Mouse (Mus musculus) G1E (cell line): Measurements from ENCODE around the gene Nfat5. TPM values are rescaled to one million over a fixed set of nuclear protein-coding genes. Genes with fewer than 3 reads are reported as not detected.

Experiments
- ATAC-seq: 2 replicates; pipeline ENCODE4 v1.8.0; 2016; ENCODE audit warnings: mild to moderate bottlenecking; ENCODE audit not compliant: insufficient number of reproducible peaks, poor library complexity, low FRiP score, severe bottlenecking; ENCODE audit errors: extremely low read depth
- DNase-seq: peaks from one replicate; pipeline ENCODE4 v3.0.0; 2012; ENCODE audit warnings: low spot score
- H3K27me3 ChIP-seq: 2 replicates; pipeline ENCODE4 v1.6.1; 2012; ENCODE audit warnings: mild to moderate bottlenecking, low read length, inconsistent platforms; ENCODE audit not compliant: insufficient read depth
- H3K36me3 ChIP-seq: replicated peaks from 2 replicates; pipeline ENCODE3; 2012; ENCODE audit warnings: mild to moderate bottlenecking, inconsistent platforms
- H3K4me1 ChIP-seq: 2 replicates; pipeline ENCODE4 v1.6.1; 2012; ENCODE audit warnings: low read depth, low read length, inconsistent platforms, mixed read lengths; ENCODE audit not compliant: insufficient read depth
- H3K4me3 ChIP-seq: 2 replicates; pipeline ENCODE4 v1.5.1; 2012; ENCODE audit warnings: low read depth, mild to moderate bottlenecking, inconsistent platforms, low read length, moderate library complexity, mixed read lengths
- H3K9me3 ChIP-seq: replicated peaks from 2 replicates; pipeline ENCODE4 v1.6.1; 2012; ENCODE audit warnings: inconsistent platforms
- CTCF ChIP-seq: IDR thresholded peaks from 2 replicates; pipeline ENCODE4 v1.5.1; 2012; ENCODE audit warnings: low read depth, low read length, inconsistent platforms, mixed read lengths
- GATA1 ChIP-seq: IDR thresholded peaks from 2 replicates; pipeline ENCODE4 v1.6.1; 2012; ENCODE audit warnings: borderline replicate concordance, low read length, inconsistent platforms, mixed read lengths
- GATA2 ChIP-seq: IDR thresholded peaks from 2 replicates; pipeline ENCODE4 v1.6.1; 2012; ENCODE audit warnings: low read depth, low read length, inconsistent platforms, borderline replicate concordance
- POLR2AphosphoS5 ChIP-seq: IDR thresholded peaks from 2 replicates; pipeline ENCODE4 v1.6.1; 2012; ENCODE audit warnings: low read depth, low read length, inconsistent platforms; ENCODE audit not compliant: insufficient replicate concordance
- TAL1 ChIP-seq: conservative IDR thresholded peaks from 2 replicates; pipeline ENCODE4 v1.6.1; 2012; ENCODE audit warnings: low read depth, low read length, inconsistent platforms, mixed read lengths
- polyA plus RNA-seq: library from polyadenylated mRNA; stranded (reverse); fragments of >175 nt; gene quantifications from 2 replicates; pipeline ENCODE4 v1.2.3, GENCODE M21; 2012
- total RNA-seq, 2 experiments: library from RNA; stranded (forward) in 1 of 2; stranded (reverse) in 1 of 2; fragments of 200-1000 nt in 1 of 2; fragments of >200 nt in 1 of 2; fragmentation: Nextera tagmentation in 1 of 2; gene quantifications; 2 replicates each; pipeline ENCODE4 v1.2.3; 2014 to 2017

Nfat5 gene
- 53.6 and 55.3 TPM in 2 replicates for total RNA-seq (2014; fragmentation: Nextera tagmentation)
- 23.3 and 24.4 TPM in 2 replicates for total RNA-seq (2017)
- 1.4 TPM in 2 replicates for polyA plus RNA-seq

DNA sequence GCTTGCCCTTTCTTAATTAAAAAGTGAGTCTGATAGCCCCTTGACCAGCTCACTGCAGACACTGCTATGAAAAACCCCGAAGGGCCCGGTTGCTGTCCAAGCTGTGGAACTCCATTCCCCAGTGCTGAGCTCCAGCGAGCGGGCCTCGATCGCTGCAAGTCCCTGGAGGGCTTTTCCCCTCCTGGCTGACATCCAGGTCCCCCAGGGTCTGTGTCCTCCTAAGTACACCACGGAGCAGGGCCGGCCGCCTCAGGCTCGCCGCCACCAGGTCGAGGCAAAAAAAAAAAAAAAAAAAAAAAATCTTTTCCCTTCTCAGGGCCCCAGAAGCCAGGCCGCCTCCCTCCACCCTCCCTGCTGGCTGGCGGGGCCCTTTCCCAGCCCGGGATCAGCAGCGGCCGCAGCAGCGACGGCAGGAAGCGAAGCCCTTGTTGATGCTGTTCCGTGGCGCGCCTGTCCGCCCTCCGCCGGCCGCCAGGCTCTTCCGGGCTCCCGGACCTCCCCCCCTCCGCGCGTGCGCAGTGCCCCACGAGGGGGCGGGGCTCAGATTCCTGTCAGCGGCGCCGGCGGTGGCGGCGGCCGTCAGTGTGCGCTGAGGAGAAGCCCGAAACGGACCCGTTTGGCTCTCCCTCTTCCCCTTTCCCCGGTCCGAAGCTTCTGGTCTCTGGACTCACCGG is at the start of gene Nfat5:
Nfat5 (plus strand) TSS at position 543 of the 674 bp plus-strand sequence.
- Histone ChIP-seq H3K9me3 (no peaks in the 10 kb centered on the region), H3K4me3 (peak within 1 kb of the TSS; percentile 92), H3K4me1 (peaks cover 9% of the 10 kb centered on the region), H3K27me3 (peaks cover 4% of the 10 kb centered on the region; the same call in 1 of the 2 replicates), H3K36me3 (peaks cover 4% of the 10 kb centered on the region)
- peak; percentile 90 for ATAC-seq
- TF ChIP-seq POLR2AphosphoS5 (no peak), GATA1 (no peak), CTCF (no peak), TAL1 (no peak), GATA2 (no peak)
- DNase-seq = peak; percentile 75

DNA sequence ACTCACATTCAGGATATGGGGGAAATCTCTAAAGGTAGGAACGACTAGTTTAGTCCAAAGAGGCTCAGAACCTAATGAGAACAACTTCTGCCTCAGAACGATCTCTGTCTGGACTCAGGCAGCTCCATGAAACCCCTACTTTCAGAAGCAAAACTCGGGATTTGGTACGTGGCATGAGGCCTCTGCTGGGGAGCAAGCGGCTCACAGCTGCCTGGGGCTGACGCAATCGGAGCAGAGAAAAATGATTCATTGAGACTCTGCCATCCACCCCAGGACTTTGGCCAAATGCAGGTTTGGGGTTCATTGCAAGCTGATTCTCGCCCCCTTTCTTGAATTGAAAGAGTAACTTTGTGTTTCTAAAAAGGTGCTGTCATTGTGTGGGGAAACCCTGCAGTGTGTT is 49.1 kb upstream of the Nfat5 start:
- Histone ChIP-seq H3K27me3 (peaks cover 13% of the 10 kb centered on the region), H3K9me3 (no peaks in the 10 kb centered on the region), H3K4me1 (no peaks in the 10 kb centered on the region), H3K4me3 (no peak overlapping the region), H3K36me3 (no peaks in the 10 kb centered on the region)
- TF ChIP-seq GATA2 = no peak
- no peak for TF ChIP-seq CTCF
- TF ChIP-seq GATA1 = no peak
- TF ChIP-seq TAL1 = no peak
- no peak for TF ChIP-seq POLR2AphosphoS5
- ATAC-seq (no peak), DNase-seq (no peak)

GRCm38 (mm10) chr8:107248456-107248855 is 44.8 kb upstream of the Nfat5 start:
- Histone ChIP-seq H3K9me3 (no peaks in the 10 kb centered on the region), H3K27me3 (peaks cover 22% of the 10 kb centered on the region), H3K4me3 (no peak overlapping the region), H3K4me1 (no peaks in the 10 kb centered on the region), H3K36me3 (no peaks in the 10 kb centered on the region)
- no peak for DNase-seq
- ATAC-seq = no peak
- no peak for TF ChIP-seq GATA2
- TF ChIP-seq POLR2AphosphoS5 = no peak
- no peak for TF ChIP-seq CTCF
- TF ChIP-seq GATA1 = no peak
- TF ChIP-seq TAL1 = no peak

DNA sequence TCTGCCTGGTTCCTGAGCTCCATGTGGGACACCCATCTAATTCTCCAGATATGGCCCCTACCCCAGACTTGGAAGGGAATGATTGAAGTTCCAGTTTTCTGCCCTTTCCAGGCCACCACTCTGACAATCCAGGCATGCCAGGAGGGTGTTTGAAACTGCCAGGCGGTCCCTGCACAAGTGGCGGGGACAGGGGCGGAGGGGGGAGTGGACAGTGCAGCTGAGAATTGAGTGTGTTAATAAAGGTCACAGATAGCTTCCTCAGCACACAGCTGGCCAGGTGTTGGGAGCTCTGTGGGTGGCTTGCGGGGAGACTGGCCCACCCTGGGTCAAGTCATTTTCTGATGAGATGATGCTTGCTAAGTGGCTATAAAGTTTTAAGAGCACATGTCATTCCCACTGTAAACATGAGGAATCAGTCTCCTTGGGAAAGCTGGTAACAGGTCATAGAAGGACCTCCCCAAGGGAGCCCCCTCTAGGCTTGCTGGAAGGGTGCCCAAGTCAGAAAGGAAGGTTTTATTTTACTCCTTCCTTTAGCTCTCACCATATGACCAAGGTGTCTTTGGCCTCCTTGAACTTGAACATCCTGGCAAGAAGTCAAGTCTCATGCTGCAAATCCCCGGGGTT is 41.7 kb upstream of the Nfat5 start:
- H3K9me3 ChIP-seq = no peaks in the 10 kb centered on the region
- no peak for DNase-seq
- H3K4me1 ChIP-seq = peaks cover 11% of the 10 kb centered on the region
- TF ChIP-seq GATA1 (no peak), GATA2 (no peak), TAL1 (no peak), CTCF (no peak), POLR2AphosphoS5 (no peak)
- ATAC-seq = no peak
- H3K27me3 ChIP-seq = peaks cover 12% of the 10 kb centered on the region
- no peaks in the 10 kb centered on the region for H3K36me3 ChIP-seq
- no peak overlapping the region for H3K4me3 ChIP-seq

GRCm38 (mm10) chr8:107253121-107253520 is 40.1 kb upstream of the Nfat5 start:
- DNase-seq (no peak), ATAC-seq (no peak)
- no peaks in the 10 kb centered on the region for H3K9me3 ChIP-seq
- peaks cover 11% of the 10 kb centered on the region for H3K4me1 ChIP-seq
- H3K27me3 ChIP-seq = peaks cover 14% of the 10 kb centered on the region
- H3K36me3 ChIP-seq = no peaks in the 10 kb centered on the region
- TF ChIP-seq GATA1 (no peak), TAL1 (no peak), CTCF (no peak), GATA2 (no peak), POLR2AphosphoS5 (no peak)
- H3K4me3 ChIP-seq = no peak overlapping the region

- no peak overlapping the region for H3K4me3 ChIP-seq
- ATAC-seq = peak; percentile 45; the same call in 1 of the 2 replicates
- H3K4me1 ChIP-seq = peaks cover 11% of the 10 kb centered on the region
- H3K9me3 ChIP-seq = no peaks in the 10 kb centered on the region
- H3K36me3 ChIP-seq = no peaks in the 10 kb centered on the region
- peak; percentile 6 for DNase-seq
- TF ChIP-seq CTCF = no peak
- TF ChIP-seq POLR2AphosphoS5 = no peak
- peaks cover 12% of the 10 kb centered on the region for H3K27me3 ChIP-seq
Measured at GRCm38 (mm10) chr8:107254403-107254802, 38.9 kb upstream of the Nfat5 start.
